11 mouse cellular contexts compared by ENCODE assay signal in the genomic region with DNA sequence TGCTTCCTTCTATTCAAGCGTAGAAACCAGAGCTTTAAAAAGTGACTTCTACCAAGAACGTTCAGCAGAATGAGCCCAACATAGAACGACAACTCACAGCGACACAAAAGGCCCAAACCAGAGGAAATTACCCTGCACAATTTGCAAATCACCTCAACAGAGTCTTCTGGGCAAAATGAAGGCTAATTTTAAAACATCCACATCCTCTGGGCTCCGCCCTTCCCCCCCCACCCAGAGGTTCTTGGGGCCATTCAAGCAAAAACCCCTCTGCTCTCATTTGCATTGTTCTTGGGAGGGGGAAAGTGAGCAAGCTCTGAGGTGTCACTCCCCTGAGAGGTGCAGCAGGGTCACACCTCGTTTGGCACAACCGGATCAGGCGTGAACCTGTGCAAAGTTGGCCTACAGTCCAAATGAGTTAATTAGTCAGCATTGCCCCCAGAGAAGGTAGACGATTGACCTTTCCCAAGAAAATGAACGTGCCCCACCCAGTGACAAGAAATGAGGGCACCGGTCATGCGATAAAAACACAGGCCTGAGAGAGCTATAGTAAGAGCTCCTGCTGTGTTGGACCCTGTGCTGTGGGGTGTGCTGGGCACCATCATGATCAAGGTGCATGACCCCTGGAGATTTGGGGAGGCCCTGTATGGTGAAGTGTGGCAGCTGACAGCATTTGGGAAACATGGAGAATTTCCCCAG.
DNase-seq lines count a peak whose midpoint lies in the region; ATAC-seq and TF ChIP-seq lines count a peak whose summit lies in the region.
"Had no signal": no experiment of that assay in that cellular context is flagged by ENCODE, and none has a peak within 500 bp of the region (broad histone marks: within the 10 kb centered on the region; RNA-seq: fewer than 3 reads in every experiment).

No protein-coding gene starts in this region.

- peaks cover 42% of the 10 kb centered on the region for H3K4me1 ChIP-seq in heart, embryonic 12.5 days (replicated peaks)
- peaks cover 46 to 77% of the 10 kb centered on the region in 2 experiments for H3K4me1 ChIP-seq in CH12.LX (ENCODE audit: control insufficient read depth in 1 of 2, insufficient read depth in 2 of 2)
- peaks cover 39% of the 10 kb centered on the region for H3K4me1 ChIP-seq in heart, embryonic 15.5 days (replicated peaks)
- H3K4me1 ChIP-seq in hindbrain, embryonic 16.5 days (ENCODE audit: control insufficient read depth, insufficient read depth, low read depth, low read length), result no peaks in the 10 kb centered on the region
- peaks cover 49% of the 10 kb centered on the region for H3K4me1 ChIP-seq in embryonic facial prominence, embryonic 10.5 days
- H3K4me1 ChIP-seq: limb, embryonic 15.5 days had no signal

- peaks cover 25% of the 10 kb centered on the region for H3K27me3 ChIP-seq in heart, embryonic 12.5 days (replicated peaks)
- no peaks in the 10 kb centered on the region for H3K27me3 ChIP-seq in CH12.LX (replicated peaks)
- H3K27me3 ChIP-seq in heart, embryonic 15.5 days, result peaks cover 33% of the 10 kb centered on the region
- H3K27me3 ChIP-seq in hindbrain, embryonic 16.5 days (replicated peaks; ENCODE audit: control insufficient read depth, insufficient read depth, low read length), result no peaks in the 10 kb centered on the region
- H3K27me3 ChIP-seq in embryonic facial prominence, embryonic 10.5 days (replicated peaks; ENCODE audit: low read depth, poor library complexity, severe bottlenecking), result no peaks in the 10 kb centered on the region; the same call in 1 of the 2 replicates
- H3K27me3 ChIP-seq: limb, embryonic 15.5 days had no signal

- whole genome bisulfite sequencing in heart, embryonic 12.5 days, result 53% methylated on average over 12 of the region's 12 CpGs
- WGBS in heart, embryonic 15.5 days, result 68% methylated on average over 12 of the region's 12 CpGs
- WGBS in hindbrain, embryonic 16.5 days, result 57% methylated on average over 12 of the region's 12 CpGs
- 56% methylated on average over 12 of the region's 12 CpGs for WGBS in embryonic facial prominence, embryonic 10.5 days

- TF ChIP-seq POLR2A in CH12.LX (IDR thresholded peaks at IDR 0.05; ENCODE audit: low read depth, low read length), result peak; percentile 69

- intact Hi-C loops in heart, postnatal 25 days (cut with DNase I), result no loop called here

- peak; percentile 22; the same call in 1 of the 2 replicates for ATAC-seq in heart, embryonic 12.5 days (ENCODE audit: insufficient number of reproducible peaks, low FRiP score)
- ATAC-seq in heart, embryonic 15.5 days (replicated peaks; ENCODE audit: insufficient number of reproducible peaks, insufficient read depth, low FRiP score, low read depth), result no peak
- ATAC-seq in neutrophil, adult 5-6 weeks (ENCODE audit: extremely low read depth, insufficient number of reproducible peaks, low FRiP score, poor library complexity, severe bottlenecking), result peak; percentile 90
- ATAC-seq in hindbrain, embryonic 16.5 days, result no peak
- ATAC-seq: CD4-positive, CD25-positive, alpha-beta regulatory T cell, adult 4 months had no signal

- peak in 1 of 2 experiments; percentile 17; a peak in 1 of 4 replicates for TF ChIP-seq CTCF in CH12.LX (conservative IDR thresholded peaks at IDR 0.05 in 1 of 2, IDR thresholded peaks at IDR 0.05 in 1 of 2; ENCODE audit: low read depth in 2 of 2, low read length in 2 of 2)

- dilution Hi-C loops in CH12.LX (cut with MboI; ENCODE audit: extremely low pct_ligation_motif_present, extremely low pct_unique_long_range_greater_than_20kb, low sequenced_read_pairs), result no loop called here

- in situ Hi-C loops in CH12.LX (cut with MboI; ENCODE audit: low pct_ligation_motif_present, low pct_unique_long_range_greater_than_20kb, low sequenced_read_pairs), result loop anchor here (5.0 kb wide), 1 partner anchor 87 kb away; no protein-coding TSS in a partner anchor

- peak overlapping the region; percentile 87 for H3K27ac ChIP-seq in heart, embryonic 12.5 days (ENCODE audit: poor library complexity, severe bottlenecking)
- peak overlapping the region; percentile 100 for H3K27ac ChIP-seq in CH12.LX (ENCODE audit: insufficient read depth, low read depth)
- H3K27ac ChIP-seq in heart, embryonic 15.5 days, result peak overlapping the region; percentile 78; the same call in 1 of the 2 replicates
- no peak overlapping the region for H3K27ac ChIP-seq in hindbrain, embryonic 16.5 days (ENCODE audit: low read depth, low read length)
- no peak overlapping the region for H3K27ac ChIP-seq in embryonic facial prominence, embryonic 10.5 days (replicated peaks)
- H3K27ac ChIP-seq: limb, embryonic 15.5 days had no signal

- no peak overlapping the region for H3K4me2 ChIP-seq in heart, embryonic 12.5 days
- H3K4me2 ChIP-seq in CH12.LX (ENCODE audit: insufficient read depth, low read depth, poor library complexity, severe bottlenecking), result peak overlapping the region; percentile 92
- H3K4me2 ChIP-seq in heart, embryonic 15.5 days, result no peak overlapping the region
- no peak overlapping the region for H3K4me2 ChIP-seq in hindbrain, embryonic 16.5 days (ENCODE audit: low read length)
- H3K4me2 ChIP-seq: limb, embryonic 15.5 days had no signal

- H3K4me3 ChIP-seq in heart, embryonic 12.5 days, result no peak overlapping the region
- peak overlapping the region in 2 of 3 experiments; percentile 11 to 22 for H3K4me3 ChIP-seq in CH12.LX (replicated peaks in 1 of 3; ENCODE audit: low read depth in 2 of 3, low read length in 2 of 3, poor library complexity in 1 of 3)
- no peak overlapping the region for H3K4me3 ChIP-seq in heart, embryonic 15.5 days
- no peak overlapping the region for H3K4me3 ChIP-seq in hindbrain, embryonic 16.5 days (ENCODE audit: low read length)
- no peak overlapping the region for H3K4me3 ChIP-seq in embryonic facial prominence, embryonic 10.5 days
- H3K4me3 ChIP-seq: limb, embryonic 15.5 days had no signal

- H3K79me2 ChIP-seq in CH12.LX (replicated peaks; ENCODE audit: control insufficient read depth, extremely low read depth, insufficient read depth, poor library complexity, severe bottlenecking), result no peaks in the 10 kb centered on the region

- no peak; the same call in none of the 2 replicates for TF ChIP-seq RAD21 in CH12.LX (IDR thresholded peaks at IDR 0.05; ENCODE audit: low read depth, low read length)

- no peaks in the 10 kb centered on the region for H3K9me3 ChIP-seq in heart, embryonic 12.5 days (replicated peaks)
- H3K9me3 ChIP-seq in CH12.LX (replicated peaks; ENCODE audit: low read length), result no peaks in the 10 kb centered on the region
- no peaks in the 10 kb centered on the region for H3K9me3 ChIP-seq in heart, embryonic 15.5 days (replicated peaks)
- no peaks in the 10 kb centered on the region for H3K9me3 ChIP-seq in hindbrain, embryonic 16.5 days (ENCODE audit: control insufficient read depth, low read length)
- H3K9me3 ChIP-seq in embryonic facial prominence, embryonic 10.5 days, result no peaks in the 10 kb centered on the region
- H3K9me3 ChIP-seq: limb, embryonic 15.5 days had no signal

- H3K36me3 ChIP-seq in heart, embryonic 12.5 days, result no peaks in the 10 kb centered on the region
- no peaks in the 10 kb centered on the region for H3K36me3 ChIP-seq in CH12.LX (replicated peaks in 1 of 2; ENCODE audit: control insufficient read depth in 1 of 2, insufficient read depth in 1 of 2, low read length in 1 of 2)
- H3K36me3 ChIP-seq in heart, embryonic 15.5 days, result no peaks in the 10 kb centered on the region
- no peaks in the 10 kb centered on the region for H3K36me3 ChIP-seq in hindbrain, embryonic 16.5 days (ENCODE audit: control insufficient read depth, insufficient read depth, low read length)
- no peaks in the 10 kb centered on the region for H3K36me3 ChIP-seq in embryonic facial prominence, embryonic 10.5 days (replicated peaks)
- H3K36me3 ChIP-seq: limb, embryonic 15.5 days had no signal

- TF ChIP-seq EP300 in CH12.LX (IDR thresholded peaks at IDR 0.05; ENCODE audit: low read length), result peak; percentile 91

- no peak for DNase-seq in heart, postnatal 25 days (ENCODE audit: low spot score)
- peak; percentile 99 for DNase-seq in CH12.LX (ENCODE audit: extremely low read depth)
- DNase-seq in right cerebral cortex, adult 18-20 months, result no peak
- DNase-seq in embryonic facial prominence, embryonic 10.5 days (ENCODE audit: low spot score), result no peak
- DNase-seq: cerebellum, postnatal 25 days had no signal

- H3K9ac ChIP-seq in heart, embryonic 12.5 days, result no peak overlapping the region
- H3K9ac ChIP-seq in CH12.LX (ENCODE audit: insufficient read depth, low read depth), result peak overlapping the region; percentile 72; the same call in 1 of the 2 replicates
- H3K9ac ChIP-seq in heart, embryonic 15.5 days, result no peak overlapping the region
- H3K9ac ChIP-seq in hindbrain, embryonic 16.5 days (ENCODE audit: low read depth, low read length), result no peak overlapping the region
- H3K9ac ChIP-seq: limb, embryonic 15.5 days had no signal

TF ChIP-seq in CH12.LX, 34 proteins besides CTCF, POLR2A, EP300 and RAD21 (continues in another document):
- TF ChIP-seq TBP (conservative IDR thresholded peaks at IDR 0.05; ENCODE audit: low read depth, low read length) (peak; percentile 93), UBTF (IDR thresholded peaks at IDR 0.05; ENCODE audit: low read depth, low read length) (no peak), HCFC1 (IDR thresholded peaks at IDR 0.05; ENCODE audit: low read depth, low read length) (no peak), ZKSCAN1 (IDR thresholded peaks at IDR 0.05; ENCODE audit: borderline replicate concordance, low read depth, low read length) (no peak), USF2 (conservative IDR thresholded peaks at IDR 0.05; ENCODE audit: low read depth, low read length) (no peak), ETS1 (conservative IDR thresholded peaks at IDR 0.05; ENCODE audit: low read depth, low read length) (peak; percentile 97), JUN (IDR thresholded peaks at IDR 0.05; ENCODE audit: insufficient read depth, low read depth, low read length) (no peak; the same call in 1 of the 2 replicates), MXI1 (IDR thresholded peaks at IDR 0.05; ENCODE audit: low read depth, low read length) (0 out of 2 replicates have a peak, but pooled peaks have one; percentile 6), NRF1 (IDR thresholded peaks at IDR 0.05; ENCODE audit: low read depth, low read length) (peak; percentile 33; the same call in 1 of the 2 replicates), ZC3H11A (IDR thresholded peaks at IDR 0.05; ENCODE audit: low read depth, low read length) (no peak), MEF2A (IDR thresholded peaks at IDR 0.05; ENCODE audit: borderline replicate concordance, low read depth, low read length) (peak; percentile 98), RCOR1 (conservative IDR thresholded peaks at IDR 0.05; ENCODE audit: low read depth, low read length) (peak; percentile 92), USF1 (IDR thresholded peaks at IDR 0.05; ENCODE audit: low read depth, low read length) (no peak), CHD2 (IDR thresholded peaks at IDR 0.05; ENCODE audit: low read length) (peak; percentile 94), ZMIZ1 (IDR thresholded peaks at IDR 0.05; ENCODE audit: low read depth, low read length) (peak; percentile 60), TCF12 (IDR thresholded peaks at IDR 0.05; ENCODE audit: low read depth, low read length) (peak; percentile 96), ELF1 (IDR thresholded peaks at IDR 0.05; ENCODE audit: low read depth, low read length) (peak; percentile 50; the same call in 1 of the 2 replicates)

Comparison
In these comparisons a context has a peak if more than half of its experiments do, and no peak if none do; other contexts are left out.
1. ATAC-seq: peak in heart, embryonic 12.5 days (single experiment) and neutrophil, adult 5-6 weeks (single experiment); none in heart, embryonic 15.5 days (single experiment) and hindbrain, embryonic 16.5 days (single experiment).
2. H3K27ac ChIP-seq: peak in heart, embryonic 12.5 days (single experiment), CH12.LX (single experiment) and heart, embryonic 15.5 days (single experiment); none in hindbrain, embryonic 16.5 days (single experiment) and embryonic facial prominence, embryonic 10.5 days (single experiment).
3. H3K4me3 ChIP-seq: peak in CH12.LX (2 of 3); none in heart, embryonic 12.5 days (single experiment), heart, embryonic 15.5 days (single experiment), hindbrain, embryonic 16.5 days (single experiment) and embryonic facial prominence, embryonic 10.5 days (single experiment).